Mouse (Mus musculus) lung, embryonic 14.5 days (tissue): ENCODE data around the gene Gm47791. TPM values are rescaled to one million over a fixed set of nuclear protein-coding genes. Genes with fewer than 3 reads are reported as not detected.

Experiments
- ATAC-seq: fragments of 200-750 bp; cut with Nextera tagmentation; 2 replicates; pipeline ENCODE4 v1.8.0; 2017; ENCODE audit warnings: mild to moderate bottlenecking, moderate TSS enrichment, moderate library complexity; ENCODE audit not compliant: insufficient read depth
- DNase-seq: peaks from one replicate; pipeline ENCODE4 v3.0.0-alpha.2; 2015
- H3K27ac ChIP-seq: fragments of 300-500 bp; sonication (generic); 2 replicates; pipeline ENCODE4 v1.5.1; 2014; ENCODE audit warnings: low read depth, mild to moderate bottlenecking, moderate library complexity
- H3K27me3 ChIP-seq: fragments of 300-500 bp; sonication (generic); 2 replicates; pipeline ENCODE4 v1.6.1; 2014; ENCODE audit warnings: low read length, control low read depth; ENCODE audit not compliant: insufficient read depth
- H3K36me3 ChIP-seq: fragments of 300-500 bp; sonication (generic); 2 replicates; pipeline ENCODE4 v1.6.1; 2014; ENCODE audit warnings: control low read depth; ENCODE audit not compliant: insufficient read depth
- H3K4me1 ChIP-seq: fragments of 300-500 bp; sonication (generic); 2 replicates; pipeline ENCODE4 v1.6.1; 2014; ENCODE audit warnings: antibody characterized with exemption, control low read depth; ENCODE audit not compliant: insufficient read depth
- H3K4me2 ChIP-seq: fragments of 300-500 bp; sonication (generic); 2 replicates; pipeline ENCODE4 v1.6.1; 2014; ENCODE audit warnings: mild to moderate bottlenecking
- H3K4me3 ChIP-seq: fragments of 300-500 bp; sonication (generic); 2 replicates; pipeline ENCODE4 v1.5.1; 2014; ENCODE audit warnings: low read depth, low read length
- H3K9ac ChIP-seq: fragments of 300-500 bp; sonication (generic); 2 replicates; pipeline ENCODE4 v1.6.1; 2014
- H3K9me3 ChIP-seq: fragments of 300-500 bp; sonication (generic); 2 replicates; pipeline ENCODE4 v1.6.1; 2016; ENCODE audit warnings: low read depth, low read length, control low read depth
- CTCF ChIP-seq: IDR thresholded peaks from 2 replicates; pipeline ENCODE4 v1.5.1; 2016; ENCODE audit warnings: antibody characterized with exemption, low read depth
- WGBS: fragments of 180-500 bp; shearing (Covaris S2); extraction: QIAGEN DNeasy Blood & Tissue Kit; methylation state at CpG from one replicate; pipeline ENCODE4 v1.1.7; 2014; 5-methylcytosine and 5-hydroxymethylcytosine counted together
- polyA plus RNA-seq: library from polyadenylated mRNA; unstranded; fragments of >200 nt; fragmentation: Nextera tagmentation; extraction: Ambion mirVana; gene quantifications from 2 replicates; pipeline ENCODE4 v1.2.1, GENCODE M21; 2014

Gm47791 gene
- polyA plus RNA-seq, 1 experiment from 2014 or later, result not detected

DNA sequence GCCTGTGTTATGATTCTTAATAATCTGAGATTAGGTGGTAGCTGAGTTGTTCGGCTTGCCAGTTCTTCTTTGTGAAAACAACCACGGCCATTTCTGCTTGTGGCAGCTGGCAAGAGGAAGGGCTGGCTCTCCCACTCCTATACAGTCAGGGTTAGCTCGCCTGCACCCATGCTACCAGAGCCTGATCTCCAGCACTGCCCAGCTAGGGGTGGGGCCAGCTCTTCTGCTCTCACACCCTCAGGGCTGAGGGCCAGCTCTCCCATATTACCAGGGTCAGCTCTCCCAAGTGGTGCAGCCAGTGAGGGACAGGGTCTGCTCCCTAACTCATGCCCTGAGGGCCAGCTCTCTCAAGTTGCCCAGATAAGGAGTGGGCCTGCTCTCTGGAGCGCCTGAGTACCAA is 1.4 kb upstream of the Gm47791 start:
- 72% methylated on average over 4 of the region's 4 CpGs for WGBS
- no peaks in the 10 kb centered on the region for H3K27me3 ChIP-seq
- DNase-seq, result no peak
- no peaks in the 10 kb centered on the region for H3K36me3 ChIP-seq
- no peak overlapping the region for H3K9ac ChIP-seq
- no peak for ATAC-seq
- H3K4me1 ChIP-seq, result no peaks in the 10 kb centered on the region
- no peaks in the 10 kb centered on the region for H3K9me3 ChIP-seq
- no peak overlapping the region for H3K27ac ChIP-seq
- H3K4me2 ChIP-seq, result no peak overlapping the region
- no peak for TF ChIP-seq CTCF
- H3K4me3 ChIP-seq, result no peak overlapping the region

DNA sequence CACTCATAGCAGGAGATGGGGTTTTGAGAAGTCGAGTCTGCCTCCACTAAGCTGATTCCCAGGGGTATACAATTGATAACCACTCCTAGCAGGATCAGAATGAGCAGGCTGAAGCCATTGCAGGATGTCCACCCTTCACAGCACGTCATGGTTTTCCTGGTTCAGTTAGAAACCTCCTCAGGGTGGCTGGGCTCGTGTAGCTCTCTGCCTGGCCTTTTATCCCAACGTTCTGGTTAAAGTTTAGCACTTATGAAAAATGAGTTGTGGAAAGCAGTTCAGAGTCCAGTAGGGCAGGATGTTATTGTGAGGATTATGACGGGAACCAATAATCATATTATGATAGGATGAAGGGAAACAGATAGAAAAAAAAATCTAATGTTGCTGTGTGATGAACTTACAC is 2.8 kb downstream of the Gm47791 start, which contains the start of gene Tm4sf20:
Tm4sf20 (minus strand) TSS at position 193 of the 400 bp plus-strand sequence.
- no peak within 1 kb of the TSS for H3K9ac ChIP-seq
- ATAC-seq (no peak), DNase-seq (no peak)
- no peak within 1 kb of the TSS for H3K4me2 ChIP-seq
- no peaks in the 10 kb centered on the region for H3K36me3 ChIP-seq
- H3K27ac ChIP-seq, result no peak within 1 kb of the TSS
- TF ChIP-seq CTCF, result no peak
- no peaks in the 10 kb centered on the region for H3K9me3 ChIP-seq
- no peak within 1 kb of the TSS for H3K4me3 ChIP-seq
- no peaks in the 10 kb centered on the region for H3K4me1 ChIP-seq
- WGBS, result 39% methylated on average over 5 of the region's 5 CpGs
- no peaks in the 10 kb centered on the region for H3K27me3 ChIP-seq

DNA sequence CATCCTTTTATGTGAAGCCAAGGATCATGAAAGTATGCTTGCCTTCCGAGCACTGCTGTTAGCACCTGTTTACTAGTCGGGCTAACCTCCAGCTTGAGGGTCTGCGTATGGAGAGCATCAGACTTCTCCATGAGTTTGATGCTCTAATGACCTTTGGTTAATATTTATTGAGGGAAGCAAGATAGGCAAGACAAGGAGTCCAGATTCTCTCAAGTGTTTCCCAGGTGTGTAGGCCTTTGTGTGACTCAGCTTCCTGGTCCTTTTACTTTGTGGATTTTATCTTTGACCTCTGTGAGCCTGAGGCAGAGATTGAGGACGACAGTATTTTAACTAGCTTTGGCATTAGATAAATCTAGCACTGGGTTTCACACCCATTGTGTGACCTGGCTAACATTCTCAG is 4.4 kb downstream of the Gm47791 start:
- TF ChIP-seq CTCF, result no peak
- Histone ChIP-seq H3K27me3 (no peaks in the 10 kb centered on the region), H3K27ac (no peak overlapping the region), H3K4me1 (no peaks in the 10 kb centered on the region), H3K9me3 (no peaks in the 10 kb centered on the region), H3K4me2 (no peak overlapping the region), H3K9ac (no peak overlapping the region), H3K4me3 (no peak overlapping the region), H3K36me3 (peaks cover 6% of the 10 kb centered on the region; the same call in 1 of the 2 replicates)
- no peak for ATAC-seq
- DNase-seq, result no peak
- 29% methylated on average over 4 of the region's 4 CpGs for WGBS

DNA sequence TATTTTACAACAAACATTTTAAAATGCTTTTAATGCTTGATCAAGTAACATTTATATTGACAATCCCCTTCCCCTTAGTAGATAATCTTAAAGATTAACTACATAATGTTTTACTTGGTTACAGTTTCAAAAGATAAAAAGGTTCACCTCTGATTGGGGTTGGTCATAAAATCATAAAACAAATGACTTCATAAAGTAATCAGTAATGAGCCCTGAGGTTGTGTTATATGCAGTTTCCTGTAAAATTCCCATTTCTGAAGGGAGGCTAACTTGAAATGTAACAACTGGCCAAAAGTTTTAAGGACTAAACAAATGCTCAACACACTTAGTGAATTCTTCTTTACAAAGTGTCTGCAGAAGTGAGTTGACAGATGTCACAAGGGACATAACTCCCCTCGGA is 4.8 kb downstream of the Gm47791 start:
- Histone ChIP-seq H3K27ac (no peak overlapping the region), H3K4me1 (no peaks in the 10 kb centered on the region), H3K27me3 (no peaks in the 10 kb centered on the region), H3K9ac (no peak overlapping the region), H3K4me2 (no peak overlapping the region), H3K36me3 (peaks cover 8% of the 10 kb centered on the region; the same call in 1 of the 2 replicates), H3K4me3 (no peak overlapping the region), H3K9me3 (no peaks in the 10 kb centered on the region)
- DNase-seq, result no peak
- no peak for TF ChIP-seq CTCF
- ATAC-seq, result no peak
- WGBS, result 19% methylated on average over 1 of the region's 1 CpGs

DNA sequence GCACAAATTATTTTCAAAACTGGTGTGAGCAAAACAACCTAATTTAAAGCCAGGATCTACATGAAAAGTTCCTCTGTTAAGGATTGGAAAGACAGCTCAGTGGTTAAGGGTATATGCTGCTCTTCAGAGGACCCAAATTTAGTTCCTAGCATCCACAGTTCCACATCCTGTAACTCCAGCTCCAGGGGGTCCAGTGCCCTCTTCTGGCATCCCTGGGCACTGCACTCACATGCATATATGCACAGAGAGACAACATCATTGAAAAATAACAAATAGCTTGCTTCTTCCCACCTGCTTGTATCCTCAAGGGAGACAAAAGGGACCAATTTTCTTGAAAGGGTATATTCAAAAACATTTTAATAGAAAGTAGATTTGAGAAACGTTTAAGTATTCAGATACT is 8.8 kb downstream of the Gm47791 start:
- H3K27me3 ChIP-seq, result no peaks in the 10 kb centered on the region
- no peaks in the 10 kb centered on the region for H3K9me3 ChIP-seq
- H3K4me3 ChIP-seq, result no peak overlapping the region
- no peak overlapping the region for H3K9ac ChIP-seq
- H3K36me3 ChIP-seq, result peaks cover 10% of the 10 kb centered on the region; the same call in 1 of the 2 replicates
- WGBS, result 80% methylated on average over 1 of the region's 1 CpGs
- no peak for ATAC-seq
- H3K4me1 ChIP-seq, result no peaks in the 10 kb centered on the region
- no peak overlapping the region for H3K4me2 ChIP-seq
- no peak for DNase-seq
- no peak overlapping the region for H3K27ac ChIP-seq
- TF ChIP-seq CTCF, result peak; percentile 20; the same call in 1 of the 2 replicates

DNA sequence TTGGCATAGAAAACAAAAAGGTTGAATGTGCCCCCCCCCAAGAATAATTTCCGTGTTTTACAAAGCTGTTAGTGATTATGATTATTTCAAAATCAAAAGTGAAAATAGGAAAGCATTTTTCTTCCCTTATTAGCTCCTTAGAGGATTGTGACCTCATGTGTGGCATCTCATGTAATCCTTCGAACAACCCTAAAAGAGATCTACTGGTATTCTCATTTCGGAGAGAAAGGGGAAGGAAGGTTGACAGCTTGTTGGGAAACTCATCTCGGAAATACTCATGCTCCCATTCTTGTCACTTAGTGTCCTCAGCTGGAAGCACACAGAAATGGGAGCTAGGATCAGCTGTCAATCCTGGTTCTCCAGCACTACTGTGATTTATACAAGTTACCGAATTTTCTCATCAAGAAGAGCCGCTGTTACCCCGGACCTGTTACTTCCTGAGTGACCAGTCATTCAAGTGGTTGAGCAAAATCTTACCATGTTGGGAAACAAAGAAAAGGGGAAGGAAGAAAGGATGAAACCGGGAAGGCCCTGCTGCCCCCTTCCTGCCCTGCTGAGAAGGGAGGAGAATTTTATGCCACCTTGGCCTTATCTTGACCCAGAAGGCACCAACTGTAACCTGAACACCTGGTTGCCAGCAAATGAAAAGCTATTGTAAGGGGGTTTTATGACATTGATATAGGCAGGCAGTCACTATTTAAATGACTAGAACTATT is 9.4 kb downstream of the Gm47791 start:
- Histone ChIP-seq H3K9me3 (no peaks in the 10 kb centered on the region), H3K36me3 (peaks cover 10% of the 10 kb centered on the region; the same call in 1 of the 2 replicates), H3K4me2 (no peak overlapping the region), H3K27ac (no peak overlapping the region), H3K4me1 (no peaks in the 10 kb centered on the region), H3K4me3 (no peak overlapping the region), H3K27me3 (no peaks in the 10 kb centered on the region), H3K9ac (no peak overlapping the region)
- ATAC-seq (no peak), DNase-seq (no peak)
- no peak for TF ChIP-seq CTCF
- WGBS, result 90% methylated on average over 8 of the region's 8 CpGs

DNA sequence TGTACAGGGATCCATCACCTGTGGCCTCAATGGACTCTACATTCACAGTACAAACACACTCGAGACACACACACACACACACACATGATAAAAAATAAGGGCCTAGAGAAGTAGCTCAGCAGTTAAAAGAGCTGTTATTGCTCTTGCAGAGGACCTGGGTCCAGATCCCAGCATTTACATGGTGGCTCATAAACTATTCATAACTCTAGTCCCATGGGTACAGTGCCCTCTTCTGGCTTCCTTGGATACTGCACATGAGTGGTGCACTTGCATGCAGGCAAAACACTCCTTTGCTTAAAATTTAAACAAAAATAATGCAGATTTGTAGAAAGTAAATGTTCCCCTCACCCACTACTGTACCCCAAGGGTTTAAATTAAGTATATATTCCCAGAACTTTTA is 11.5 kb downstream of the Gm47791 start:
- WGBS, result 88% methylated on average over 1 of the region's 1 CpGs
- no peak for ATAC-seq
- no peaks in the 10 kb centered on the region for H3K27me3 ChIP-seq

More for the DNA sequence above, 11.5 kb downstream of the Gm47791 start:
- Histone ChIP-seq H3K4me3 (no peak overlapping the region), H3K4me2 (no peak overlapping the region), H3K27ac (no peak overlapping the region), H3K4me1 (no peaks in the 10 kb centered on the region), H3K36me3 (peaks cover 26% of the 10 kb centered on the region; the same call in 1 of the 2 replicates), H3K9me3 (no peaks in the 10 kb centered on the region), H3K9ac (no peak overlapping the region)
- DNase-seq, result peak; percentile 41
- peak; percentile 48 for TF ChIP-seq CTCF
